Mouse (Mus musculus) ES-E14 (cell line): ENCODE data around the gene Zfp830. TPM values are rescaled to one million over a fixed set of nuclear protein-coding genes. Genes with fewer than 3 reads are reported as not detected.

ENCODE experiments used
- DNase-seq: peaks from one replicate; pipeline ENCODE4 v3.0.0-alpha.2; 2013; ENCODE audit warnings: low read depth, low spot score
- H3K27ac ChIP-seq: 2 replicates; pipeline ENCODE4 v1.5.1; 2012; ENCODE audit warnings: low read depth, mild to moderate bottlenecking, low read length, moderate library complexity, mixed read lengths; ENCODE audit not compliant: poor library complexity, insufficient read depth, severe bottlenecking
- H3K36me3 ChIP-seq: 2 replicates; pipeline ENCODE4 v1.6.1; 2012; ENCODE audit warnings: mild to moderate bottlenecking, low read length, moderate library complexity, mixed read lengths; ENCODE audit not compliant: control insufficient read depth, poor library complexity, insufficient read depth, severe bottlenecking
- H3K4me1 ChIP-seq, 2 experiments: fragments of 150-350 bp in 1 of 2; sonication (generic) in 1 of 2; 2 replicates each; pipeline ENCODE4 v1.6.1; 2012; ENCODE audit warnings: low read length in 2 of 2, mild to moderate bottlenecking in 1 of 2, mixed read lengths in 1 of 2; ENCODE audit not compliant: control insufficient read depth in 2 of 2, insufficient read depth in 2 of 2, poor library complexity in 1 of 2
- H3K4me3 ChIP-seq, 2 experiments: fragments of 150-350 bp in 1 of 2; sonication (generic) in 1 of 2; 2 replicates each; pipeline ENCODE4 v1.5.1; 2012; ENCODE audit warnings: low read length in 2 of 2, low read depth in 1 of 2, mild to moderate bottlenecking in 1 of 2, mixed read lengths in 1 of 2; ENCODE audit not compliant: insufficient read depth in 1 of 2, poor library complexity in 1 of 2, severe bottlenecking in 1 of 2
- H3K9ac ChIP-seq: 2 replicates; pipeline ENCODE4 v1.6.1; 2012; ENCODE audit warnings: low read depth, mild to moderate bottlenecking, low read length, mixed read lengths; ENCODE audit not compliant: poor library complexity, insufficient read depth, severe bottlenecking
- H3K9me3 ChIP-seq: fragments of 150-350 bp; sonication (generic); 2 replicates; pipeline ENCODE4 v1.6.1; 2012; ENCODE audit warnings: low read depth, mild to moderate bottlenecking, low read length; ENCODE audit not compliant: control insufficient read depth, insufficient read depth
- CHD2 ChIP-seq: IDR thresholded peaks from 2 replicates; pipeline ENCODE4 v1.6.1; 2014; ENCODE audit warnings: mild to moderate bottlenecking, low read depth, low read length, inconsistent platforms
- HCFC1 ChIP-seq: IDR thresholded peaks from 2 replicates; pipeline ENCODE4 v1.6.1; 2012; ENCODE audit warnings: low read length, inconsistent platforms, borderline replicate concordance; ENCODE audit not compliant: insufficient read depth
- MAFK ChIP-seq: IDR thresholded peaks from 2 replicates; pipeline ENCODE4 v1.6.1; 2014; ENCODE audit warnings: mild to moderate bottlenecking, low read depth, low read length, inconsistent platforms; ENCODE audit not compliant: insufficient read depth
- ZC3H11A ChIP-seq: IDR thresholded peaks from 2 replicates; pipeline ENCODE4 v1.6.1; 2012; ENCODE audit warnings: low read depth, mild to moderate bottlenecking, inconsistent platforms, low read length, borderline replicate concordance
- ZNF384 ChIP-seq: IDR thresholded peaks from 2 replicates; pipeline ENCODE4 v1.6.1; 2012; ENCODE audit warnings: low read depth, low read length, inconsistent platforms
- in situ Hi-C, 2 experiments: fragments of 600-800 bp; cut with MboI; formaldehyde crosslinking; loops; one replicate each; pipeline ENCODE4 v1.15.1; 2025; ENCODE audit warnings: low sequenced_read_pairs in 2 of 2, inconsistent platforms in 1 of 2; ENCODE audit not compliant: unreplicated experiment in 2 of 2
- total RNA-seq: library from RNA; depleted of rRNA; stranded (reverse); fragments of 300-350 nt; gene quantifications from 2 replicates; pipeline ENCODE4 v1.2.3, GENCODE M21; 2012; rRNA removed

Zfp830 gene
- total RNA-seq, 1 experiment = 34.8 TPM

DNA sequence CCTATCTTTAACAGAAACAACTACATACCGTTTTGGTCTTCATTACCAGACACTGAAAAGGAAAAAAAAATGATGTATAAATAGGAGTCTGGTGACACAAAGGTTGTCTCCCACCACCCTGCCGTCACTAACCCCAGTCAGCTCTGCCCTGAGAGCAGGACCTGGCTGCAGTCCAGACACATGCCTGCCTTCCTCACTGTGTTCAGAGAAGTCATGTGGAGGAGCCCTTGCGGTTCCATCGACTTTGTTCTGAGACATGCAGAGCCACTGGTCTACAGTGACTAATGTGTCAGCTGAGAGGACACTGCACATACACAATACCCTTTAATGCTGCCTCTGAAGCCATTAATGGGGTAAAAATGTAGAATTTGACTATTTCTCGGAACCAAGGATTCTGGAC, 44.3 kb downstream of the Zfp830 start:
- in situ Hi-C loops = no loop called here
- Histone ChIP-seq H3K36me3 (peaks cover 10% of the 10 kb centered on the region), H3K9me3 (no peaks in the 10 kb centered on the region), H3K4me1 (peaks cover 0 to 2% of the 10 kb centered on the region in 2 experiments; a peak in 1 of 4 replicates), H3K9ac (no peak overlapping the region), H3K4me3 (no peak overlapping the region), H3K27ac (no peak overlapping the region)
- no peak for DNase-seq
- TF ChIP-seq HCFC1 (no peak), MAFK (no peak), ZC3H11A (no peak), ZNF384 (no peak), CHD2 (no peak)

Other genes with a start within 250 kb of the Zfp830 start
- 0.63 and 0.98 TPM in 2 replicates for gene Cct6b, start within 50 bp of the Zfp830 start, total RNA-seq
- 66.5 and 79.1 TPM in 2 replicates for gene Lig3, start 16.8 kb downstream of the Zfp830 start, total RNA-seq
- 6.5 and 9.0 TPM in 2 replicates for gene Rffl, start 106.9 kb downstream of the Zfp830 start, total RNA-seq
- 8.2 and 9.1 TPM in 2 replicates for gene Rad51d, start 126.3 kb downstream of the Zfp830 start, total RNA-seq
- 0.16 TPM in 1 of 2 replicates, not detected in the other for gene Fndc8, start 127.8 kb downstream of the Zfp830 start, total RNA-seq
- 61.5 and 97.9 TPM in 2 replicates for gene Nle1, start 144.1 kb downstream of the Zfp830 start, total RNA-seq
- 2.3 and 3.6 TPM in 2 replicates for gene Unc45b, start 146.2 kb downstream of the Zfp830 start, total RNA-seq
- 9.4 and 12.1 TPM in 2 replicates for gene Slfn5, start 187.0 kb downstream of the Zfp830 start, total RNA-seq
- 10.9 and 12.3 TPM in 2 replicates for gene Slfn9, start 227.5 kb downstream of the Zfp830 start, total RNA-seq